Mouse (Mus musculus): Measurements from ENCODE around the gene Ghsr.
"Not testable (repeated sequence)": the region's sequence is repeated elsewhere in the genome, so short reads cannot be mapped to it uniquely, and the experiment has no call there.

Ghsr gene

DNA sequence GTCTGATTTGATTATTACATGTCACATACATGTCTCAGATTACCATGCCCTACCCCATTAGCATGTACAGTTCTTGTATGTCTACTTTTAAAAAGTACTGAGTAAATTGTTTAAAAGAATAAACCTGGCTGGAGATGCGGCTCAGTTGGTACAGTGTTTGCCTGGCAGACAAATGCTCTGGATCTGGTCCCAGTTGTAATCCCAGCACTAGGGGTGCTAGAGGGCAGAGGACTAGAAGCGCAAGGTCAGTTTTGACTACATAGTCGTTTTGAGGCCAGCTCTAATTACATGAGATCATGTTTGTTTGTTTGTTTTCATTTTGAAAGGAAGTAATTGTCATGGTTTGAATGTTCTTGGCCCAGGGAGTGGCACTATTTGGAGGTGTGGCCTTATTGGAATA lies 13.7 kb downstream of the Ghsr start:
- CTCF ChIA-PET = interaction anchor here in 1 of 4 experiments (0.6 kb wide), 1 partner anchor 412 kb away, joined by 3 read pairs; no protein-coding TSS in a partner anchor
- POLR2A ChIA-PET = no interaction called here

DNA sequence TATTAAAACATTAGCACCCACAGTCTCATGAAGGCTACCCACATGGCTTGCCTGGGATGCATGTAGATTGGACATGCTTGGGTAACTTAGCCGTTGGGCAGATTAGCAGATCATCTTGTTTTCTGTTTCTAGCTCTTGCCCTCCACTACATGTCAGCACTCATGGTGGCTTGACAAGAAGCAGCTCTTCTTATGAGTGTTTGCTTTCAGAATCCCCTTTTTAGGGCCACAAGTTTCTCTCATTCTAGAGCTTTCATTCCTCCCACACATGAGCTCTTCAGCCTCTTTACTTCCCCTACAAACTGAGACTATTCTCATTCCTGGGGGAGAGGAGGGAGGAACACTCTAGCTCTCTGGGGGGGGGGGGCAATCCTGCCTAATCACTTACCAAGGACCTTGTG lies 18.8 kb downstream of the Ghsr start:
- CTCF ChIA-PET = interaction anchor here in 3 of 4 experiments (0.5 to 0.6 kb wide), 4 partner anchors 19 to 1320 kb away, joined by 3 to 4 read pairs (median 3); no protein-coding TSS in a partner anchor
- POLR2A ChIA-PET = interaction anchor here in 2 of 4 experiments (0.6 to 1.4 kb wide), 2 partner anchors 17 to 356 kb away, joined by 3 read pairs; no protein-coding TSS in a partner anchor

DNA sequence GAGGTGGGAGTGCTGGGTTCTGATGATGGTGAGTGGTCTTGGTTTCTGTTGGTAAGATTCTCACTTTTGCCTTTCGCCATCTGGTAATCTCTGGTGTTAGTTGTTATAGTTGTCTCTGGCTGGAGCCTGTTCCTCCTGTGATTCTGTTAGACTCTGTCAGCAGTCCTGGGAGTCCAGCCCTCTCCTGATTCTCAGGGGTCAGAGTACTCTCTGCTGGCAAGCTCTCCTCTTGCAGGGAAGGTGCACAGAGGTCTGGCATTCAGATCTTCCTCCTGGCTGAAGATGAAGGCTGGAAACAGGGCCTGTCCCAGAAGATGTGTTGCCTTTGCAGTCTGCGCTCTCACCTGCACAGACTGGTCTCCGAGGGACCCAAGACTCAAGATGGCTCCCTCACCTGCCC lies 29.8 kb downstream of the Ghsr start:
- CTCF ChIA-PET, POLR2A ChIA-PET: not testable (repeated sequence)

DNA sequence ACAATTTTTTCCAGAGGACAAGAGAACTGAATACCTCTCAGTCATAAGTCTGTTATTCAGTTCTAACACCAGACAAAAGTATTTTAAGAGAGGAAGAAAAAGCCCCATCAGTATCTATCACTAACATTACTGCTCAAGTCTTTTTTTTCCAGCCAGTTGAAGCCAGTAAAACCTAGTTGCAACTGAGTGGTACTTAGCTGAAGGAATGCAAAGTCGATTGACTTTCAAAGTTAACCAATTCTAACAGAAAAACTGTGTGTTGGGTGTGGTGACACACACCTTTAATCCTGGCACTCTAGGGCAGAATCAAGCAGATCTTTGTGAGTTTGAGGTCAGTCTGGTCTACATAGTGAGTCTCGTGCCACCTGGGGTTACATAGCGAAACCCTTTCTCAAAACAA lies 35.3 kb downstream of the Ghsr start:
- CTCF ChIA-PET = interaction anchor here in 2 of 4 experiments (0.6 to 1.2 kb wide), 2 partner anchors 68 kb away, joined by 3 to 7 read pairs; no protein-coding TSS in a partner anchor
- POLR2A ChIA-PET = interaction anchor here in 1 of 4 experiments (0.8 to 2.3 kb wide), 7 partner anchors 8 to 132 kb away, joined by 3 to 10 read pairs (median 3); no protein-coding TSS in a partner anchor

DNA sequence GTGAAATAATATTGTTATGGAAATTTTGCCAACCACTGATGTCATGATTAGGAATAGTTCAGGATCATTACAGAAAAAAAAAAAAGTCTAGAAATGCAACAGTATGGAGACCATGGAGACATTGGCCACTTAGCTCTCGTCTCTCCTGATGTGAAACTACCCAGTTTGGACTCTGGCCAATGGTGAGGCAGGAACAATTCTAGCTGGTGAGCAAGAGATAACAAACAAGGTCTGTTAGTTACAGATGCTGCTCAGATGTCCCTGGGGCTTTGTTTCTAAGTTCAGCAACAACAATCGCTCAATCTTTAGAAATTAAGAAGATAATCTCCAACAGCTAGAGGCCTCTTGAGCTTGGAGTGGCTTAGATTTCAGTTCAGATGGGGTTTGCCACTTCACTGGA lies 37.4 kb downstream of the Ghsr start:
- POLR2A ChIA-PET = interaction anchor here in 1 of 4 experiments (0.7 to 2.3 kb wide), 2 partner anchors 10 to 1865 kb away, joined by 3 to 10 read pairs; no protein-coding TSS in a partner anchor
- CTCF ChIA-PET = interaction anchor here in 1 of 4 experiments (0.8 kb wide), 1 partner anchor 983 kb away, joined by 8 read pairs; no protein-coding TSS in a partner anchor

DNA sequence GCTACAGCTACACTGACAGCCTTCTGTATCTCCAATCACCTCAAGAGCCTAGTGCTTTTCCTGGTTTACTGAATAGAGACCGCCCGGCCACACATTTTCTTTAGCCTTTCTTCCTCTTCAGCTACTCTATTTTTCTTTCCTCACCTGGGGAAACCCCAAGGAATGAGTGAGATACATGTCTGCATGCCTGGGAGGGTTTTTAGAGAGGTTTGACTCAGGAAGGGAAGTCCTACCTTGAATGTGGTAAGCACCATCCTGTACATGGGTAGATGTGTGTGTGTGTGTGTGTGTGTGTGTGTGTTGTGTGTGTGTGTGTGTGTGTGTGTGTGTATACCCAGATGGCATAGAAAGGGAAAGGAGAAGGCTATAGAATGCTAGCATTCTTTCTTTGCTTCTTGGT lies 40.1 kb downstream of the Ghsr start:
- ChIA-PET POLR2A (interaction anchor here in 1 of 4 experiments (0.7 kb wide), 1 partner anchor 127 kb away, joined by 3 read pairs; no protein-coding TSS in a partner anchor), CTCF (interaction anchor here in 1 of 4 experiments (0.7 kb wide), 1 partner anchor 563 kb away, joined by 3 read pairs; no protein-coding TSS in a partner anchor)

DNA sequence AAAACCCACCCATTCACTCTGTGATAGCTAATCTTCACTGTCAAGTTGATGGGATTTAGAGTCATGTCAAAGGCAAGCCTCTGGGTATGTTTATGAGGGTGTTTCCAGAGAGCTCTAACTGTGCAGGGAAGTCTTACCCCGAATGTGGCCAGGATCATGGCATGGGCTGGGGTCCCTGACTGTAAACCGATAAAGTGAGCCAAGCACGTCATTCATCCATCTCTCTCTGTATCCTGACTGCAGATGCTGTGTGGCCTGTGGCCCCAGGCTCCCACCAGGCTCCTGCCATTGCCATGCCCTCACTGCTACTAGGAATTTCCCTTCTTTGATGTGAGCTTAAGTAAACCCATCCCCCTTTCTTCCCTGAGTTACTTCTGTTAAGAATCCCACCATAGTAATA lies 42.4 kb downstream of the Ghsr start:
- CTCF ChIA-PET = interaction anchor here in 1 of 4 experiments (0.6 kb wide), 2 partner anchors 8 to 23 kb away, joined by 4 read pairs; no protein-coding TSS in a partner anchor
- POLR2A ChIA-PET = interaction anchor here in 2 of 4 experiments (0.7 to 2.2 kb wide), 8 partner anchors 8 to 844 kb away, joined by 3 to 10 read pairs (median 3); no protein-coding TSS in a partner anchor

DNA sequence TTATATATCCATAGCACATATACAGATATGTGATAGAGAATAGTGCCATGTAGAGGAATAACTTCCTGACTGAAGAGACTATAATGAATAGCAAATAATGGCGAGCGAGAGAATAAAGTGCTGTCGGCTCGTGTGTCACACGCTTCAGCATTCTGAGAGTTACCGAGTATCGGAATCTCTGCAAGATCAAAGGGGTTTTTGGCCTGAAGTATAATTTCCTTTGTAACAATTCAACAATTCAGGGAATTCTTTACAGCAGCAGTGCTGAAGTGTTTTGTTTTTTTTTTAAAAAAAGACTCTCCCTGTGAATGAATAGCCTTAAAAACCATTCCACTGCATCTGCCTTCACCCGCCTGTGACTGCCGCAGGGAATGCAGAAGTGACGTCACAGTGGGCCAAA lies 45.6 kb downstream of the Ghsr start:
- ChIA-PET CTCF (no interaction called here), POLR2A (no interaction called here)

DNA sequence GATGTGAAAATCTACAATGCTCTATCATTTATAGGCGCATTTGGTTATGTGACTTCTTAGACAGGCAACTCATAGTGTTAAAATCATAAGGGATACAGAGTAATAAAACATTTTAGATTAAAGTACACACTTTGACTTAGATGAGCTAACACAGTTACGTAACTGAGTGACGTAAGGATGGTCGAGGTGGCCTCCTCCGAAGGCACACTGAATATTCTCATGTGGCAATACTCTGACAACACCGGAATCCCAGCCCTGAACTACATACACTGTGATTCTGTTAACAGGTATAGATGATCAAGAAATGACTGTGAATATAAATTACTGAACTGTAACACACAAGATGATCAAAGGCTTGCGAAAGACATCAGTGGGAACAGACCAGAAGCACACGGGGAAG lies 47.5 kb downstream of the Ghsr start:
- CTCF ChIA-PET = no interaction called here
- POLR2A ChIA-PET = interaction anchor here in 2 of 4 experiments (0.6 to 2.0 kb wide), 3 partner anchors 10 to 35 kb away, joined by 3 to 10 read pairs (median 4); no protein-coding TSS in a partner anchor

DNA sequence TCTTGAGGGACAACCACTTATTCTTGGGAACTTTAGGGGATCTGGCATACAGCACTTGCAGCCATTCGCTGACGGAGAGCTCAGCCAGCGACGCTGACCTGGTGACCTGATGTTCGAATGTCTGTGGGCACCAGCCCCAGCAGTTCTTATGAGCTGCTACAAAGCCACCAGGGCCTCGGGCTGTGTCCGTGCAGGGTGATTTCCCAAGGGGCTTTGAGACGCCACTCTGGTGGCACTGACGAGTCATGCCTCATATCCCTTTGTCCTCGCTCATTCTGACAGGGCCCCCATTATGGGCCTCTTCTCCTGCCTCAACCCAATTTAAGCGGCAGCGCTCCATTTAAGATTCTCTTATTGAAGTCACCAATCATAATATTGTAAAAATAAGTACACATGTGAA lies 50.8 kb downstream of the Ghsr start:
- CTCF ChIA-PET = interaction anchor here in 2 of 4 experiments (0.5 to 0.6 kb wide), 3 partner anchors 9 to 84 kb away, joined by 3 to 4 read pairs (median 4); no protein-coding TSS in a partner anchor

DNA sequence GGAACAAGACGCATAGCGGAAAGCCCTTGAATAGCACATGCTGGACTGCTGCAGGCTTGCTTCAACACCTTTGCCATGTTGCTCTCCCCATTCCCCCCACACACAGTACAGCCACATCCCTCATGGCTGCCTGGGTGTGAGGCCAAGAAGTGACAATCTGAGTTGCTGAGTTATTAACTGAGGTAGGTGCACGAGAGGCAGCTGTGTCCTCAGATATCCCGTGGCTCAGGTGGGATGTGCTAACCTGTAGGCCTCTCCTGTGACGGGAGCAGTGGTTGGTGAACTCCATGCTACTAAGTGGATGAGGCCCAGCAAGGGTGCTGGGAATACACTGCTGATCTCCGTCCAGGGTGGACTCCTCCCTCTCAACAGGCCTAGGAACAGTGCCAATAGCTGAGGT lies 51.4 kb downstream of the Ghsr start:
- ChIA-PET CTCF (interaction anchor here in 2 of 4 experiments (0.5 to 0.6 kb wide), 2 partner anchors 27 to 84 kb away, joined by 3 to 4 read pairs; no protein-coding TSS in a partner anchor), POLR2A (no interaction called here)

More for the DNA sequence above, 50.8 kb downstream of the Ghsr start:
- POLR2A ChIA-PET = no interaction called here

DNA sequence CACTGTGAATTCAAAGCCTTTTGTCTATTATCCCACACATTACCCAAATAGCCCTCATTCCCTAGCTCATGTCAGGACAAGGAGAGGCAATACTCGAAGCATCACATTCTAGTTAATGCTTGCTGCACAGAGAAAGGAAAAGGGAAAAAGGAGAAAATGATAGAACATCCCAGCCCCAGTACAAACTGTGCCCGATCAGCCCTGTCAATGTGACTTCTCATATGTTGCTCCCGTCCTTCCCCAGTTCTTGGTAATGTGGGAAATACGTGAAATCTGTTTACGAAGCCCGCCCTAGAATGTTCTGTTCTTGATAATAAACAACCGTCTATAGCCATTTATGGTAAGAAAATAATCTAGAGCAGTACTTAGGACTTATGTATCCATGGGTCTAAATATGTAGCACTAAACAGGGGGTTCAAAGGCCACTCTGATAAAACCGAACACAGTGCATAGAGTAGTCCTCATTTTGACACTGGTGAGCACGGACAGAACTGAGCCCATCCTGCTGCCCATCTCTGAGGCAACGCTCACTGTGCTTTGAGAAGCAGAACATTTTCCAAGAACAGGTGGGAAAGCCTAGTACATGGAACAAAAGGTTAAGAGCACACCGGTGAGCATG lies 53.0 kb downstream of the Ghsr start:
- POLR2A ChIA-PET = no interaction called here
- CTCF ChIA-PET = interaction anchor here in 1 of 4 experiments (0.6 kb wide), 1 partner anchor 55 kb away, joined by 5 read pairs; no protein-coding TSS in a partner anchor

DNA sequence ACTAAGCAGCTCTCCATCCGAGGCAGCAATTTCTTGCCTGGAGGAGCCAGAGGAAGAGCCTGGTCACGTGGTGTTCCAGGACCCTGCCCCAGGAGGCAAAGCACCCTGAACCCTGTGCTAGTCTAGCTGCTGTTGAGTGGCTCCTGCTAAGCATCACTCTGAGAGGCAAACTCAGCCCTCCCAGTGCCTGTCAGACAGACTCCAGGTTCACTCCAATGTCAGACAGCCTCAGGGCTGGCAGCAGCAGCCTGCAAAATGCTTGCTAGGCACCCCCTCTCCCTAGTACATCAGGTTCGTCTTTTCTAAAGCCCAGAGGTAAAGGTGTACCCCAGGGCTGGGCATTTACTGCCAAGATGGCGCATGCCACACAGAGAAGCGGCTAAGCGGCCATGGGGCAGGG lies 56.3 kb downstream of the Ghsr start:
- ChIA-PET POLR2A (interaction anchor here in 1 of 4 experiments (1.1 kb wide), 1 partner anchor 30 kb away, joined by 4 read pairs; no protein-coding TSS in a partner anchor), CTCF (no interaction called here)

Measured in embryonic stem cell, embryonic (primary cell).